Mouse (Mus musculus) adrenal gland, postnatal 36 days (tissue): ENCODE measurements around the gene Gadd45b. TPM values are rescaled to one million over a fixed set of nuclear protein-coding genes. Genes with fewer than 3 reads are reported as not detected.

ENCODE experiments used
- DNase-seq, 2 experiments: peaks; one replicate each; pipeline ENCODE4 v3.0.0; 2021; ENCODE audit warnings: mixed read lengths in 1 of 2
- total RNA-seq, 2 experiments: library from RNA; stranded (reverse); gene quantifications; 2 replicates each; pipeline ENCODE4 v1.2.3; 2021

The Gadd45b gene
- total RNA-seq, 2 experiments from 2014 or later, result 81.7 to 149 TPM

DNA sequence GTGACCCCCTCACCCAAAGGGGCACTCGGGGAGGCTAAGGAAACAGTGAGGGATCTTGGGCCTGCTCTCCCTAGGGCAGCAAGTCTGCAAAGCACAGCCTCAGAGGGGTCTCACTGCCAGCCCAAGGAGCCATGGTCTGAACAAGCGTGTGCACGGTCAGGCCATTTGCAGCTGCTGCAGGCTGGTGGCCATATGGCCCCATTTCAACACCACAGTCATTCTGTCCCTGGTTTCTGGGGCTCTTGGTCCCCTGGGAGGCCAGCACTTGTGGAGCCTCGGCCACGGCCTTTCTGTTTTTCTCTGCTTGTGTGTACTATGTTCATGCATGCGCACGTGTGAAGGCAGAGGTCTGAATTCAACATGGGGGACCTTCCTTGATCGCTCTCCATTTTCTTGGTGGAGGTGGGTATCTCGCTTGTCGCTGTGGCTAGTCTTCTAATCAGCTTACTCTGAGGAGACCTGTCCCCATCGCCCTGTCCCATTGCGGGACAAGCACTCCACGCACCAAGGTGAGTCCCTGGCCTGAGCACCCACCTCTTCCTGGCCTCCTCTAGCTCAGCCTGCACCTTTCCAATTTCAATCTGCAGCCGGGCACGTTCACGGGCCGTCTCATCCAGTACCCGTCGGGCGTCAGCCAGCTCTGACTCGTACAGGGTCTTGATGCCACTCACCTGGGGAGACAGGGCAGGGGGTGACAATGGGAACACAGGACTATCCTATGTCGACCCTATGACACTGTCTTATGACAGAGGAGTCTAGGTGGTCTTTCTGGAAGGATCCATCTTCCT lies 20.3 kb upstream of the Gadd45b start:
- DNase-seq, result no peak

DNA sequence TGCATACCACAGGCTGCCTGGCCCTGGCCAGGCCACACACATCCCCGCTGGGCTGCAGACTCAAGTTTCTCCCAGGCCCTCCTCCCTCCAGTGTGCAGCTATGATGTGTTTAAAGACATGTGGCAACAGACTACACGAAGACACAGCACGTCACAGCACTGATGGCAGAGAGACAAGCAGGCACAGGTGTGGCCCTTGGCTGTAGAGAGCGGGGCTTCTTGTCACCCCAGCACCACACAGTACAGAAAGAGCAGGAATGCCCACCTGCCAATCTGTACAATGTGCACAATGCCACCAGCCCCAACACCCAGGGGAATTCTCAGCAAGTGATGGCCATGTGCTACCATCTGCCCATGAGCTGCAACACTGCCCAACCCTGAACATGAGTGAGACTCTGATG lies 18.5 kb upstream of the Gadd45b start:
- DNase-seq, result no peak

DNA sequence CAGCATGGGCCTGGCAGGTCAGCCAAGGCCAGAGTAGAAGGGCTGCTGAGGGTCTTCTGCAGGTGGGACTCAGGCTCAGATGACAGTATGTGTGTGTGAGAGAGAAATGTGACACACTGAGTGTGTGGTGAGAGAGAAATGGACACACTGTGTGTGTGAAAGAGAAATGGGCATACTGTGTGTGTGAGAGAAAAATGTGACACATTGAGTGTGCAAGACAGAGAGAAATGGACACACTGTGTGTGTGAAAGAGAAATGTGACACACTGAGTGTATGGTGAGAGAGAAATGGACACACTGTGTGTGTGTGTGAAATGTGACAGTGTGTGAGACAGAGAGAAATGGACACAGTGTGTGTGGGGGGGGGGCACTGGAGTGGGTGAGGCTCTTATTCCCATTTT lies 18.0 kb upstream of the Gadd45b start:
- DNase-seq, result no peak

DNA sequence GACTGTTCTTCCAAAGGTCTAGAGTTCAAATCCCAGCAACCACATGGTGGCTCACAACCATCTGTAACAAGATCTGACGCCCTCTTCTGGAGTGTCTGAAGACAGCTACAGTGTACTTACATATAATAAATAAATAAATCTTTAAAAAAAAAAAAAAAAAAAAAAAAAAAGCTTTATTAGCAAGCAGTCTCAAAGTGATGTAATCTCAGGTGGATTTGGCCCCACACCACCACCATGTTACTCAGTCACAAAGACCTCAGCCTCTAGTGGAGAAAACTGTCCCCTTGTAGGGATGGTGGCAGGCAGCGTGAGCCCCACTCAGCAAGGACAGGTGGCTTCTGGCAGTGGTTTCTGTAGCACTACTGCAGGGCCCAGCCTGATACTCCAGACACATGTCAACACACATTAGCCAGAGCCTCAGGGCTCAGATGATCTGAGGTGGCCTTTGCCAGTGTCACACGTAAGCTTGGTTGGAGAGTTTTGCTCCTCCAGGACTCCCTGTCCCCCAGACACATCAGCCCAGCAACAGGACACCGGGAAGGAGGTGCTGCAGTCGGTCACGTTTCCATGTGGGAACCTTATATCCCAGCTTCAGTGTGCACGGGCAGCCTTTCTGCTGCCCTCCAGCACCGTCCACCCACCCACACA lies 16.4 kb upstream of the Gadd45b start:
- DNase-seq, result no peak

DNA sequence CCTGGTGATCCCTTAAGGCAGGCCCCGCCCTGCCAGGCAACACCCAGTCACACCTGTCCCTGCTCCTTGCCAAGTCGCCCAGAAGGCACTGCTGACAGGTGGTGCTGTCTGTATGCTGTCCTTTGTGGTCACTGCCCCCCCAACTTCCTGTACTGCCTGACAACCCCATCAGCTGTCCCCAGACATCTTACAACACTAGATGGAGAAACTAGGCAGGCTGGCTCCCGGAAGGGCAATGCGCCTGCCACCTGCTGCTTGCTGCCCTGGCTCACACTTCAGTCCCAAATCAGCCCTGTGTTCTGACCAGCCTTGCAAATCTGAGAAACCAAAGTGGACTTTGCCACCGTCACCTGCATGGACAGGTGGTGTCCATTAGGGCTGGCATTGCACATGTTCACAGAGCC lies 15.6 kb upstream of the Gadd45b start:
- DNase-seq, result no peak

DNA sequence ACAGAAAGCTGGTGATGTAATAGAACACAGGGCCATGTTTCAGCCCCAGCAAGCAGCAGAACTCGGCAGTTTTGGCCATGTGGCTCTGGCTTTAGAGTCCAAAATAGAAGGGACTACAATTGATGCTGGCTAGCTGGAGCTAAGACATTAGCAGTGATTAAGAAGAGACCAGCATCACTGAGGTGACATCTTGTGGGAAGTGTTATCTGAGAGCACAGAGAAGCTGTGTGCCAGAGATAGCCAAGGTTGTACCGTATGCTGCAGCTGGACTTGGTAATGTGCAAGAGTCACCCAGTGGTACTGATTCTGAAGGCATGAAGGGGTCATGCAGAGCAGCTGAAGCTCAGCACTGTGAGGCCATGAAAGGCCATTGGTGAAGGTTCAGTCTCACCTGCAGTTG lies 14.6 kb upstream of the Gadd45b start:
- DNase-seq, result no peak

DNA sequence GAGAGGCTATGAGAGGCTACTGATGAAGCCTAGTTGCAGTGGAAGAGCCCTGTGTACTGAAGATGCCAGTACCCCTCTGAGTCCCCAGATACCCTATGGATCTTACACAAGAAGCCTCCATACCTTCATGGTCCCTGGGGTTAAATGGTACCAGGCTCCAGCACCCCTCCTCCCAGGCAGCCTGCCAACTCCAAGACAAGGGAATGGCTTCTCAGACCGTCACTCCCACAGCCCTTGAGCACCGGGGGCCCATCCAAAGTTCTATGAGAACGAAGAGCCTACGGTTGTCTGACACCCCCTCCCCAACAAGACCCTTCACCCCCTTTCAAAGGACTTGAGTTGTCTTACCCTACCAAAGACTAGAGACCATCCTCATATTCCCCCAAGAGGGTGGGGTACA lies 14.1 kb upstream of the Gadd45b start:
- DNase-seq, result no peak

DNA sequence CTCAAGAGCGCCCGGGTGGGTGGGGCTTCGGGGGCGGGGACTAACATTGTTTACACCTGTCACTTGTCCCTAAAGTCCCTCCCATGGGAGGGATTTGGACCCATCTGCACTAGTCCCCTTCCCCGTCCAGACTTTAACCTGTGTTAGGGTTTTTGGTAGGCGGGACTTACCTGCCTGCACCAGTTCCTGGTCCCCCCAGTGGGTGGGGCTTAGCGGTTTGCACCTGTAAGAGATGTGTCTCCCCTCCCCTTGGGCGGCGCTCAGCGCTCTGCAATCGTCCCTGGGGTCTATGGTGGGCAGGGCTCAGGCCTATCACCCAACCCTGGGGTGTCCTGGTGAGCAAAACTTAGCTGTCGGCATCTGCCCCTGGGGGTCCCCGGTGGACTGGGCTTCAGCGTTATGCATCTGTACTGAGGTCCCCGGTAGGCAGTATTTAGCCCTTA lies 12.5 kb upstream of the Gadd45b start:
- no peak for DNase-seq

DNA sequence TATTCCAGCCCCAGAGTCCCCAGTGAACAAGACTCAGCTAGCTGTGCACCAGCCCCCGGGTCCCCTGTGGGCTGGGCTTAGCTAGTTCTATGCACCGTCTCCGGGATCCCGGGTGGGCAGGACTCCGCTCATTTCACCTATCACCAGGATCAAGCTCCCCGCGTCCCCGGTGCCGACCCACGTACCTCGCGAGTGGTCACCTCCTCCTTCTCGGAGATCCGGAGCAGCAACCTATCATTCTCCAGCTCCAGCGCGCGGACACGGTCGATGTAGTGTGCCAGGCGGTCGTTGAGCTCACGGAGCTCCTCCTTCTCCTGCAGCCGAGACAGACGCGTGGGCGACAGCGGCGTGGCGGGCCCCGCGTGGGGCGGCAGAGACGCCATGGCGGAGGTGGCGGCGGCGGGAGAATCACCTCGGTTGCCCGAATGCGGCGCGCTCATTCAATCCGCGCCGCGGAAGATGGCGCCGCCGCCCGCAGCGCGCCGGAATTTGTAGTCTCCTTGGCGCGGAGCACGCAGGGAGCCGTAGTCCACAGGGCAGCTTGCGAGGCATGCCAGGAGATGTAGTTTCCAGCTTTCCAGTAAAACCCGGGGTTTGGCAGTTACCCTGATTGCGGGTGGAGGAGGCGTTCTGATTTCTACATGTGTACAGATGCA lies 12.0 kb upstream of the Gadd45b start, which contains the start of gene Lmnb2:
Gene Lmnb2 (minus strand): TSS at position 467 of the 656 bp plus-strand sequence.
- DNase-seq, result peak; percentile 84 to 89

DNA sequence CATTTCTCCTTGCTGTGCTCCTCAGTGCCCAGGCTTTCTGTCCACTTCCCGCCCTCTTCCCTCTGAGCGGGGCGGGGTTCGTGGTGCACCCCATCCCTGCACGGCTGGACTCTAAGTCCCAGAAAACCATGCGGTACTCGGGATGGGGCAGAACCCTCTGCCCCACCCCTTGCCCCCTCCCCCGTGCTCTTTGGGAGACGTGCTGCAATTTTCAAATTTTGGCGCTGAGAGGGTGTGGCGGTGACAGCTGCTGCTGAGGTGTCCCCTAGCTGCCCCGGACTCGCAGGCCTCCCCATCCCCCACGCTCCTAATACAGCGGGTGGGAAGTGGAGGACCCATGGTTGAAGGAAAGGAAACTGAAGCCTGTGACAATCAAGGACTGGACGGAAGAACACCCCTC lies 8.0 kb upstream of the Gadd45b start:
- peak in 1 of 2 experiments; percentile 77 for DNase-seq

DNA sequence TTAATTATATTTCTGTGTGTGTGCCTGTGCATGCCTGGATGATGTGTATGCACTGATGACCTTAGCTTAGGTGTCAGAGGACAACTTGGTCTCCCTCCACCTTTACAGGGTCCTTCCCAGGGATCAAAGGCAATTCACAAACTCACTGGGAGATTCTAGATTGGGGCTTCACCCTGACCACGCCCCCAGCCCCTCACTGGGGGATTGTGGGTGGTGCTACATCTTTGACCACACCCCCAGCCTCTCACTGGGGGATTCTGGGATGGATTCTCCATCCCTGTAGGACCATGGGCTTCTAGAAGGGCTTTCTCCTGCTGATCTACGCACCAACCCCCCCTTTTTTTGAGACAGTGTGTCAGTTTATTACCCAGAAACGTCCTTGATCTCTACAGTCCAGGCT lies 4.4 kb upstream of the Gadd45b start:
- DNase-seq, result no peak

DNA sequence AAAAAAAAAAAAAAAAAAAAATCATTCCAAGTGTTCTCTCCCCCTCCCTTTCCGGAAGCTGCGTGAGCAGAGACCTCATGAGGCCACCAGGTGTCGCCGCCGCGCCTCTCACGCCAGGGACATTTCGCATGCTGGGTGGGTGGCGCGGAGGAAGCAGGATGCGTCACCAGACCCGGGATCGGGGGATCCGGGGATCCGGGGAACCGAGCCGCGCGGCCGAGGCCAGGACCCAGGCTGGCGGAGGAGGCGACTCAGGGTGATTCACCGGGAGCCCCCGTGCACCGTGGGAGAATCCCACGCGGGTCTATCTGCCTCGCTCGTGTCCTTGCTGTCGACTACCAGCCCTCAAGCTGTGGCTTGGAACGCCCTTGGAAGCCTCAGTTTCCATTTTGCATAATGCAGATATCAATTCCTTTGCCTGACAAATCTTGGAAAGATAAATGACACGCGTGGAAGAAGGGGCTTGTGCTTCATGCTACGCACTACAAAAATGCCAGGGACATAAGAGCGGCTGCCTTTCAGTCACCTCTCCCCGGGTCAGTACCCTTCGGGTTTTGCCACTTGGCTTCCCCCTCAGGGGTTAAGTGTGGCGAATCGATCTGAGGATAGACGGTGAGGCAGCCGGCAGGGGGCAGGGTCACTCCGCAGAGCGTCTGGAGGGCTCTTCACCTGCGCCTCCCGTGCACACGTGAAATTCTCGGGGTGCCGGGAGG lies 1.1 kb upstream of the Gadd45b start:
- DNase-seq, result peak; percentile 93 to 95

DNA sequence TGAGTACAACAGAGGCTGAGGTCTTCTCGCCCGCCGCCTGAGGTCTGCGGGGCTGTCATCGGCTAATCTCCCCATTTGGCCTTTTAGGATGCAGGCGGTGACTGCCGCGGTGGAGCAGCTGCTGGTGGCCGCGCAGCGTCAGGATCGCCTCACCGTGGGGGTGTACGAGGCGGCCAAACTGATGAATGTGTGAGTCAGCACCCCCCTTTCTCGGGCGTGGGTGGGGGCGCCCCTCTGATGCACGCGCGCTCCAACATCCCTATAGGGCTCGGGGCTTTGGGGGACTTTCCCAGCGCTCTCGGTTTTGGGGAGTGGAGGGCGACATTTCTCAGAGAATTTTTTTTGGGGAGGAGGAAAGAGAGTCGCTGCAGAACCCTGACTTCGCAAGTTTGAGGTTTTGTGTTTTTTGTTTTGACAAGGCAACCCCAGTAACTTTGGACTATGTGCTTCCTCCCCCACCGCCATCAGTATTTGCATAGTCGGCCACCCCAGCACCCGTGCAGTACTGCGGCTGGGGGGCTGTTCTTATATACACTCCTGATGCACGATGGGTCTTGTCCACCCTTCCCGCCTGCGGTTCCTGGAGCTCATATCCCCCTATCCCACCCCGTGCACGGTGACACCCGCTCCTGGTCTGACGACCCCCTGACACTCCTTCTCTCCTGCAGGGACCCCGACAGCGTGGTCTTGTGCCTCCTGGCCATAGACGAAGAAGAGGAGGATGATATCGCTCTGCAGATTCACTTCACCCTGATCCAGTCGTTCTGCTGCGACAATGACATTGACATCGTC lies 684 bp downstream of the Gadd45b start:
- DNase-seq, result peak; percentile 65 to 69

DNA sequence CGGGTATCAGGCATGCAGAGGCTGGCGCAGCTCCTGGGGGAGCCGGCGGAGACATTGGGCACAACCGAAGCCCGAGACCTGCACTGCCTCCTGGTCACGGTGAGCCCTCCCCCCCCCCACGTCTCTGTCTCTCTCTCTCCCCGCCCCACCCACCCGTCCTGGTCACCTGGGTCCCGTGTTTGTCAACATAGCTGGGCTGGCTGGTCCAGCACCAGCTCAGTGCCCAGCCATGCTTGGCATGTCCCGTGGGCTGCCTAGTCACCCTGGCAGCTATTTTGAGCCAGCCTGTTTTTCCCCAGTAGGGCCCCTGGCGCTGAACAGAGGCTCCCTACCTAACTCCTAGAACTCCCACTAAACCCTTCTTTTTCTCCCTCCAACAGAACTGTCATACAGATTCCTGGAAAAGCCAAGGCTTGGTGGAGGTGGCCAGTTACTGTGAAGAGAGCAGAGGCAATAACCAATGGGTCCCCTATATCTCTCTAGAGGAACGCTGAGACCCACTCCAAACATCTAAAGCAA lies 1.3 kb downstream of the Gadd45b start:
- DNase-seq, result peak; percentile 58 to 64

DNA sequence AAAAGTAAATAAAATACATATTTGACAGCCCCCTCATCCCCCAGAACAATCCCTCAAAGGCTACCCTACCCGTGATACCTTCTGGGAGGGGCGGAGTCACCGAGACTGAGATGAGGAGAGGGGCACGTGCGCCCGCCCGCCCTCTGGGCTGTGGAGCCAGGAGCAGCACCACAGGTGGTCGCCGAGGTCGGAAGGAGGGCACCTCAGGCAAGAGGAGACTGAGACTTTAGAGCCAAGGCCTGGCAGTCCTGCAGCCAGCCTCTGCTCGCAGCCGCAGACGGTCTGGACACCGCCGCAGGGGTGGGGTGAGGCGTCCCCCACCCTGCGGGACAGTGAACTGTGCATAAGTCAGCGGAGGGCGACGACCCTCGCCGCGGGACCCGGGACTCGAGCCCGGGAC lies 1.8 kb downstream of the Gadd45b start:
- no peak for DNase-seq

DNA sequence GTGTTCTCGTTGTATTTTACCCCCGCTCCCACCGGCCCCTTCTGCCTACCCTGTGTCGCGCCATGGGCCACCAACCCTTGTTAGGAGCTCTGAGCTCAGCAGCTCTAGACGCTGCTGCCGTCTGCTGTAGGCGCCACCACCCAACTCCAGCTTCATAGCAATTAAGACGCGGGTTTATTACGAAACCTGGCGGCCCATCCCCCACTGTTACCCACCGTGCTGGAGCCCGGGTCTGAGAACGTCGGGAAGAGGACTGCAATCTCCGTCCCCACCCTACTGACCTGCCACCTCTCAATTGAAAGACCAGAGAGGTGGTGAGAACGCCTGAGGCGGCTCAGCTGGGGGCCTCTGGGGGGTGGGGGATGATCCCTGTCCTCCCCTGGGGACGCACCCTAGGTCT lies 2.3 kb downstream of the Gadd45b start:
- peak in 1 of 2 experiments; percentile 42 for DNase-seq

DNA sequence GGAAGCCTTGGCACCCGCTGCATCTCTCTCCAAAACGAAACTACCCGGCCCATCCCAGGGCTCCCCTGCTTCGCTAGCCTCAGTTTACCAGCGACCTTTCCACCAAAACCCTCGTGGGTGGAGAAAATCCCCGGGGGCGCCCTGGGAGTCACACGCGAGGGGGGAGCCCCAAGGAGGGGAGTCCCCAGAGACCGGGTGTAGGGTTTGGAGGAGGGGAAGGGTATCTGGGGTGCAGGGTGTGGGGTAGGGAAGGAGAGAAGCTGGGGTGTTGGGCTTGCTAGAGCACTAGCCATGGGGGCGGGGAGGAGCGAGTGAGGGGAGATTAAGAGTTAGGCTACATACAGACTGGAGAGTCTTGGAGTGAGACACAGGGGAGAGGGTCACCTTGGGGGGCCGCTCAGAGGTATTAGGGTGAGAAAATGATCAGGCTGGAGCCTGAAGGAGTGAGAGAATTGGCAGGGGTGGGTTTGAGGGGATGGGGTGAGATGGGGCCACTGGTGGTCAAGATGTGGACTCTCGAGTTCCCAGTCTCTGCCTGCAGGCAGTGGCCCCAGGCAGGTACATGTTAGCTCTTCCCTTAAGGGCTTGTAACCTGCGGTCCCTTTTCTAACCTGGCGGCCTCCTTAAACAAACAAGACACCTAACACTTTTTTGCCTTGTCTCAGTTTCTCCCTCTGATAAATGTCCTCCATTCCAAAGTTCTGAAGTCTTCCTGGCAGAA lies 3.0 kb downstream of the Gadd45b start:
- DNase-seq, result peak in 1 of 2 experiments; percentile 27

DNA sequence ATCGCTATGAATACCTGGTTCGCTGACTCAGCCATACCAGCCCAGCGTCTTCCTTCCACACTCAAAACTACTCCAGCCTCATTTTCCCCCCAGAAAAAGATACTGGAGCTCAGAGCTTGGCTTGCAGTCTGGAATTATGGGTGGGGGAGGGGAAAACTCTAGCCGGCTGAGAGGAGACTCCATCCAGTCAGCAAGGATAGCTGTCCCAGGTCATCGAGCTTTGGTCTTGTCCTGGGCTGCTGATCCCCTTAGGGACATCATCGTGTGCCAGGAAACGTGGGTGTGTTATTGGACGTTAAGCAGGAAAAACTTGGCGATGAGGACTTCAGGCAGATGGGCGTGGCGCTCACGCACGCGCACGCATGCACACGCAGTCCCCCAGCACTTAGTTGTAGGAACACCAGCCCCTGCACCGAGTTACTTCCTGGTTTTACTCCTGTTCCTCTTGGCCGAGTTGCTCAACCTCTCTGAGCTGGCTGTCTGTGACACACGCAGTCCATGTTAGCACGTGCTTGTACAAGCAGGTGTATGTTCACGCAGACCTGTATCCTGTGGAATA lies 3.6 kb downstream of the Gadd45b start:
- peak in 1 of 2 experiments; percentile 37 for DNase-seq

DNA sequence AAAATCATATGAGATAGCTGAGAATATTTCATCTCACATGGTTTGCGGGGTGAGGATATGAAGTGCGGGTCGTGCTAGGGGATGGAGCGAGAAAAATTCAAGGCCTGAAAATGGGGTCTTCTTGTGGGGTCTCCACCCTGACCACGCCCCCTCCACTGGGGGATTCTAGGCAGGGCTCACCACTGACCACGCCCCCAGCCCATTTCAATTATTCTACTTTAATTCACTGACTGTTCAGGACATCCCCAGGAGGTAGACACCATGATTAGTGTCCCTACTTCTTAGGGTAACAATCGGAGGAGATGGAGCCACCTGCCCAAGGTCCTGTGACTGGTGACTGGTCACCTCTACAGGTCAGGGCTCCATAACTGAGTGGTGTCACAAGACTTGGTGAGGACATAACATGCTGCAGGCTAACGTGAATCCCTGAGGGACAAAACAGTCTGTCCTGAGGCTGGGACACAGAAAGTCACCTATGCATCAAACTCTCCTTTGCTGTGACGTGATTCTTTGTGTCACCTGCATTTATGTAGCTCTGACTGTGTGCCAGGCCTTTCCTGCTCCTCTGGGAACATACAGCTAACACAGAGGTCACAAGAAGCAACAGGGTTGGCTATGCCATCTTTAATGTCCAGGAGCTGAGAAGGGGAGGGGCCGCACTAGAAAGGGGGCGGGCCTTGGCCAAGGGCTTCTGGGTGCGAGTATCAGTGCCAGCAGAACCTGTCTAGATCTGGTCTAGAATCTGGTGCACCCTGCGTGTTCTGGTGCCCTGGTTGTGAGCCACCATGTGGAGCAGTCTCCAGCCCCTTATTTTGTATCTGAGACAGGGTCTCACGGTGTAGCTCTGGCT lies 4.5 kb downstream of the Gadd45b start:
- no peak for DNase-seq
